Mouse (Mus musculus) forebrain, embryonic 15.5 days (tissue): ENCODE measurements around the gene 1190005I06Rik. TPM values are rescaled to one million over a fixed set of nuclear protein-coding genes. Genes with fewer than 3 reads are reported as not detected.

Experiments used
- polyA plus RNA-seq: library from polyadenylated mRNA; unstranded; fragments of >200 nt; fragmentation: Nextera tagmentation; extraction: Ambion mirVana; gene quantifications from 2 replicates; pipeline ENCODE4 v1.2.1, GENCODE M21; 2015

Gene 1190005I06Rik
- polyA plus RNA-seq, 1 experiment from 2014 or later = 11.3 TPM

Other genes starting within 250 kb of the 1190005I06Rik start
- gene Gins2, start 58.3 kb downstream of the 1190005I06Rik start, polyA plus RNA-seq = 27.1 and 34.2 TPM in 2 replicates
- gene Gm27021, start 20.4 kb upstream of the 1190005I06Rik start, polyA plus RNA-seq = 6.6 and 7.3 TPM in 2 replicates
- gene Cox4i1, start 20.6 kb upstream of the 1190005I06Rik start, polyA plus RNA-seq = 971 and 990 TPM in 2 replicates
- gene Emc8, start 20.9 kb upstream of the 1190005I06Rik start, polyA plus RNA-seq = 168 and 178 TPM in 2 replicates
- 4.0 and 4.8 TPM in 2 replicates for gene Irf8, start 88.7 kb upstream of the 1190005I06Rik start, polyA plus RNA-seq